Mouse (Mus musculus): ENCODE measurements around the gene Ccnd2. TPM values are rescaled to one million over a fixed set of nuclear protein-coding genes. Genes with fewer than 3 reads are reported as not detected.

Ccnd2 gene
- polyA plus RNA-seq, 1 experiment from 2014 or later, result 1,039 TPM

GRCm38 (mm10) chr6:127154708-127155268 is 2.8 kb upstream of the Ccnd2 start:
- DNase-seq (ENCODE audit: low spot score), result peak; percentile 93
- H3K27me3 ChIP-seq (replicated peaks; ENCODE audit: low read depth, poor library complexity, severe bottlenecking), result peaks cover 34% of the 10 kb centered on the region
- WGBS, result under 1% methylated on average over 34 of the region's 34 CpGs
- no peaks in the 10 kb centered on the region for H3K36me3 ChIP-seq (replicated peaks)
- H3K4me3 ChIP-seq, result peak overlapping the region; percentile 90
- H3K9me3 ChIP-seq, result no peaks in the 10 kb centered on the region
- H3K4me1 ChIP-seq, result peaks cover 56% of the 10 kb centered on the region
- H3K27ac ChIP-seq (replicated peaks), result peak overlapping the region; percentile 96

GRCm38 (mm10) chr6:127153972-127154707 is 2.1 kb upstream of the Ccnd2 start:
- peaks cover 30% of the 10 kb centered on the region for H3K27me3 ChIP-seq (replicated peaks; ENCODE audit: low read depth, poor library complexity, severe bottlenecking)
- peak overlapping the region; percentile 90 for H3K4me3 ChIP-seq
- H3K9me3 ChIP-seq, result no peaks in the 10 kb centered on the region
- no peaks in the 10 kb centered on the region for H3K36me3 ChIP-seq (replicated peaks)
- peak overlapping the region; percentile 96 for H3K27ac ChIP-seq (replicated peaks)
- DNase-seq (ENCODE audit: low spot score), result peak; percentile 44
- H3K4me1 ChIP-seq, result peaks cover 56% of the 10 kb centered on the region
- under 1% methylated on average over 30 of the region's 30 CpGs for WGBS

- peaks cover 30% of the 10 kb centered on the region for H3K27me3 ChIP-seq (replicated peaks; ENCODE audit: low read depth, poor library complexity, severe bottlenecking)
- peak overlapping the region; percentile 96 for H3K27ac ChIP-seq (replicated peaks)
- peaks cover 61% of the 10 kb centered on the region for H3K4me1 ChIP-seq
- WGBS, result 0% methylated on average over 28 of the region's 28 CpGs
- H3K36me3 ChIP-seq (replicated peaks), result peaks cover 2% of the 10 kb centered on the region; the same call in 1 of the 2 replicates
- no peaks in the 10 kb centered on the region for H3K9me3 ChIP-seq
- peak; percentile 88 for DNase-seq (ENCODE audit: low spot score)
- H3K4me3 ChIP-seq, result peak overlapping the region; percentile 90
These were observed 1.4 kb upstream of the Ccnd2 start for GRCm38 (mm10) chr6:127153296-127153800.

GRCm38 (mm10) chr6:127151565-127152105 is 358 bp downstream of the Ccnd2 start:
- peak; percentile 79 for DNase-seq (ENCODE audit: low spot score)
- WGBS, result under 1% methylated on average over 29 of the region's 29 CpGs
- Histone ChIP-seq H3K4me1 (peaks cover 64% of the 10 kb centered on the region), H3K27ac (replicated peaks) (peak overlapping the region; percentile 96), H3K9me3 (no peaks in the 10 kb centered on the region), H3K4me3 (peak overlapping the region; percentile 90), H3K36me3 (replicated peaks) (peaks cover 16% of the 10 kb centered on the region), H3K27me3 (replicated peaks; ENCODE audit: low read depth, poor library complexity, severe bottlenecking) (peaks cover 20% of the 10 kb centered on the region)

GRCm38 (mm10) chr6:127150663-127151564 is 1.1 kb downstream of the Ccnd2 start:
- DNase-seq (ENCODE audit: low spot score), result peak; percentile 92
- WGBS, result under 1% methylated on average over 34 of the region's 34 CpGs
- Histone ChIP-seq H3K36me3 (replicated peaks) (peaks cover 23% of the 10 kb centered on the region), H3K27me3 (replicated peaks; ENCODE audit: low read depth, poor library complexity, severe bottlenecking) (peaks cover 18% of the 10 kb centered on the region), H3K9me3 (no peaks in the 10 kb centered on the region), H3K27ac (replicated peaks) (peak overlapping the region; percentile 96), H3K4me3 (peak overlapping the region; percentile 90), H3K4me1 (peaks cover 71% of the 10 kb centered on the region)

GRCm38 (mm10) chr6:127149944-127150662 is 1.9 kb downstream of the Ccnd2 start:
- Histone ChIP-seq H3K4me1 (peaks cover 72% of the 10 kb centered on the region), H3K4me3 (peak overlapping the region; percentile 90), H3K9me3 (no peaks in the 10 kb centered on the region), H3K27ac (replicated peaks) (peak overlapping the region; percentile 96), H3K27me3 (replicated peaks; ENCODE audit: low read depth, poor library complexity, severe bottlenecking) (peaks cover 13% of the 10 kb centered on the region), H3K36me3 (replicated peaks) (peaks cover 31% of the 10 kb centered on the region)
- under 1% methylated on average over 38 of the region's 38 CpGs for WGBS
- peak; percentile 64 for DNase-seq (ENCODE audit: low spot score)

GRCm38 (mm10) chr6:127149303-127149943 is 2.6 kb downstream of the Ccnd2 start:
- H3K9me3 ChIP-seq, result no peaks in the 10 kb centered on the region
- peak; percentile 53 for DNase-seq (ENCODE audit: low spot score)
- under 1% methylated on average over 30 of the region's 30 CpGs for whole genome bisulfite sequencing
- peaks cover 73% of the 10 kb centered on the region for H3K4me1 ChIP-seq
- peaks cover 38% of the 10 kb centered on the region for H3K36me3 ChIP-seq (replicated peaks)
- H3K4me3 ChIP-seq, result peak overlapping the region; percentile 90
- peaks cover 13% of the 10 kb centered on the region for H3K27me3 ChIP-seq (replicated peaks; ENCODE audit: low read depth, poor library complexity, severe bottlenecking)
- H3K27ac ChIP-seq (replicated peaks), result peak overlapping the region; percentile 96

GRCm38 (mm10) chr6:127148526-127149302 is 3.3 kb downstream of the Ccnd2 start:
- peak overlapping the region; percentile 96 for H3K27ac ChIP-seq (replicated peaks)
- H3K36me3 ChIP-seq (replicated peaks), result peaks cover 45% of the 10 kb centered on the region
- 4% methylated on average over 20 of the region's 20 CpGs for whole genome bisulfite sequencing
- H3K4me3 ChIP-seq, result peak overlapping the region; percentile 90
- peaks cover 73% of the 10 kb centered on the region for H3K4me1 ChIP-seq
- H3K9me3 ChIP-seq, result no peaks in the 10 kb centered on the region
- peak; percentile 62 for DNase-seq (ENCODE audit: low spot score)
- H3K27me3 ChIP-seq (replicated peaks; ENCODE audit: low read depth, poor library complexity, severe bottlenecking), result peaks cover 6% of the 10 kb centered on the region

- peaks cover 55% of the 10 kb centered on the region for H3K36me3 ChIP-seq (replicated peaks)
- peak overlapping the region; percentile 90 for H3K4me3 ChIP-seq
- H3K27me3 ChIP-seq (replicated peaks; ENCODE audit: low read depth, poor library complexity, severe bottlenecking), result no peaks in the 10 kb centered on the region
- H3K9me3 ChIP-seq, result no peaks in the 10 kb centered on the region
- WGBS, result 2% methylated on average over 4 of the region's 4 CpGs
- DNase-seq (ENCODE audit: low spot score), result peak; percentile 92
- peaks cover 73% of the 10 kb centered on the region for H3K4me1 ChIP-seq
- peak overlapping the region; percentile 96; the same call in 1 of the 2 replicates for H3K27ac ChIP-seq (replicated peaks)
These were observed 4.3 kb downstream of the Ccnd2 start for GRCm38 (mm10) chr6:127147665-127148064.

- peaks cover 66% of the 10 kb centered on the region for H3K36me3 ChIP-seq (replicated peaks)
- no peaks in the 10 kb centered on the region for H3K27me3 ChIP-seq (replicated peaks; ENCODE audit: low read depth, poor library complexity, severe bottlenecking)
- no peak overlapping the region for H3K27ac ChIP-seq (replicated peaks)
- H3K4me3 ChIP-seq, result no peak overlapping the region
- DNase-seq (ENCODE audit: low spot score), result no peak
- peaks cover 67% of the 10 kb centered on the region for H3K4me1 ChIP-seq
- no peaks in the 10 kb centered on the region for H3K9me3 ChIP-seq
- 93% methylated on average over 3 of the region's 3 CpGs for WGBS
These were observed 5.6 kb downstream of the Ccnd2 start for GRCm38 (mm10) chr6:127146322-127146947.

Measured in embryonic facial prominence, embryonic 10.5 days (tissue).